Mouse (Mus musculus) embryo, embryonic 10 days (tissue): ENCODE results near the gene Slc25a34.

Source experiments
- DNase-seq: peaks from one replicate; pipeline ENCODE4 v3.0.0-alpha.2; 2015; ENCODE audit warnings: low spot score

Slc25a34 gene

GRCm38 (mm10) chr4:141581051-141581450 lies 42.6 kb downstream of the Slc25a34 start:
- DNase-seq, result no peak

GRCm38 (mm10) chr4:141578833-141579232 lies 44.8 kb downstream of the Slc25a34 start:
- DNase-seq, result no peak

- DNase-seq, result no peak
Measured at GRCm38 (mm10) chr4:141576877-141577276, 46.7 kb downstream of the Slc25a34 start.

- no peak for DNase-seq
Measured at GRCm38 (mm10) chr4:141576404-141576803, 47.2 kb downstream of the Slc25a34 start.

- DNase-seq, result peak; percentile 89
Measured at GRCm38 (mm10) chr4:141574789-141575702, 48.6 kb downstream of the Slc25a34 start.

- no peak for DNase-seq
Measured at GRCm38 (mm10) chr4:141573359-141573966, 50.2 kb downstream of the Slc25a34 start.

GRCm38 (mm10) chr4:141572668-141573358 lies 50.8 kb downstream of the Slc25a34 start:
- DNase-seq, result no peak

GRCm38 (mm10) chr4:141571934-141572333 lies 51.7 kb downstream of the Slc25a34 start:
- DNase-seq, result no peak

- no peak for DNase-seq
Measured at GRCm38 (mm10) chr4:141571337-141571739, 52.3 kb downstream of the Slc25a34 start.

GRCm38 (mm10) chr4:141570821-141571220 lies 52.8 kb downstream of the Slc25a34 start:
- no peak for DNase-seq

- peak; percentile 23 for DNase-seq
Measured at GRCm38 (mm10) chr4:141570004-141570403, 53.6 kb downstream of the Slc25a34 start.

- no peak for DNase-seq
Measured at GRCm38 (mm10) chr4:141568966-141569365, 54.7 kb downstream of the Slc25a34 start.
